Mouse (Mus musculus) spleen, adult 2 months (tissue): Measurements from ENCODE around the gene Nr5a2. TPM values are rescaled to one million over a fixed set of nuclear protein-coding genes. Genes with fewer than 3 reads are reported as not detected.

Source experiments
- DNase-seq, 2 experiments: peaks; one replicate each; pipeline versions ENCODE4 v3.0.0 to v3.0.0-alpha.2; 2012 to 2021; ENCODE audit warnings: low spot score in 2 of 2, low read depth in 1 of 2
- H3K27ac ChIP-seq: fragments of 200-500 bp; 2 replicates; pipeline ENCODE4 v1.5.1; 2012; ENCODE audit warnings: low read length, inconsistent platforms; ENCODE audit not compliant: insufficient read depth
- H3K27me3 ChIP-seq: fragments of 200-500 bp; 2 replicates; pipeline ENCODE4 v1.6.1; 2012; ENCODE audit warnings: mild to moderate bottlenecking, moderate library complexity, low read length, inconsistent platforms; ENCODE audit not compliant: control insufficient read depth, insufficient read depth
- H3K36me3 ChIP-seq: fragments of 200-500 bp; 2 replicates; pipeline ENCODE4 v1.6.1; 2012; ENCODE audit warnings: mild to moderate bottlenecking, low read length, inconsistent platforms; ENCODE audit not compliant: control insufficient read depth, insufficient read depth
- H3K4me1 ChIP-seq: fragments of 200-500 bp; 2 replicates; pipeline ENCODE4 v1.6.1; 2011; ENCODE audit warnings: inconsistent platforms; ENCODE audit not compliant: control insufficient read depth, insufficient read depth, insufficient read length
- H3K4me3 ChIP-seq: fragments of 200-500 bp; 2 replicates; pipeline ENCODE4 v1.5.1; 2011; ENCODE audit warnings: mild to moderate bottlenecking, inconsistent platforms; ENCODE audit not compliant: insufficient read depth, insufficient read length; ENCODE audit errors: extremely low read depth
- CTCF ChIP-seq: fragments of 200-500 bp; IDR thresholded peaks from 2 replicates; pipeline ENCODE4 v1.5.1; 2011; ENCODE audit warnings: mild to moderate bottlenecking, inconsistent platforms; ENCODE audit not compliant: insufficient read depth, insufficient read length, insufficient replicate concordance; ENCODE audit errors: extremely low read depth
- POLR2A ChIP-seq: fragments of 200-500 bp; IDR thresholded peaks from 2 replicates; pipeline ENCODE4 v1.6.1; 2011; ENCODE audit warnings: low read depth, low read length, inconsistent platforms
- WGBS: fragments of 180-500 bp; shearing (Covaris S2); methylation state at CpG from one replicate; pipeline ENCODE4 v1.1.7; 2018; 5-methylcytosine and 5-hydroxymethylcytosine counted together
- polyA plus RNA-seq: library from polyadenylated mRNA; depleted of rRNA; stranded (reverse); fragments of >200 nt; gene quantifications from 2 replicates; pipeline ENCODE4 v1.2.3, GENCODE M21; 2012

Nr5a2 gene
- polyA plus RNA-seq, 1 experiment: 0.22 TPM

DNA sequence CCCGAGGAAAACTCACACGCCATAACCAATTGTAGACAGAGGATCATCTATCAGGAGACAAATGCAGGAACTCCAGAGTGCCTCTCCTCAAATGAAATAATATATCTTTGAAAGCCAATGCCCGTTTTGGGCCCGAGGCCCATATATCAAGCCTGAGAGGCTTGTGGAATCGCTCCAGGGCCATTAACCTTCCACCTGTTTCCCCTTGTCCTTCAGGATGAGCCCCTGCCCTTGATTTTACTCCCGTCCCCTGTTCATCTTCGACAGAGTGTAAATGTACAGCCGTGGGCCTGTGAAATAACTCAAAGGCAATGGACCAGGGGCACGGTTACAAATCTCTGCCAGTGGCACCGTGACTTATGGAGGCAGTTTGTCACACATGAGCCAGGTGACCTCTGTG, 48.3 kb downstream of the Nr5a2 start:
- no peaks in the 10 kb centered on the region for H3K36me3 ChIP-seq
- no peaks in the 10 kb centered on the region for H3K4me1 ChIP-seq
- no peak overlapping the region for H3K4me3 ChIP-seq
- no peaks in the 10 kb centered on the region; the same call in 1 of the 2 replicates for H3K27me3 ChIP-seq
- no peak overlapping the region for H3K27ac ChIP-seq
- 87% methylated on average over 10 of the region's 10 CpGs for WGBS
- TF ChIP-seq CTCF: no peak
- no peak for TF ChIP-seq POLR2A
- DNase-seq: no peak

DNA sequence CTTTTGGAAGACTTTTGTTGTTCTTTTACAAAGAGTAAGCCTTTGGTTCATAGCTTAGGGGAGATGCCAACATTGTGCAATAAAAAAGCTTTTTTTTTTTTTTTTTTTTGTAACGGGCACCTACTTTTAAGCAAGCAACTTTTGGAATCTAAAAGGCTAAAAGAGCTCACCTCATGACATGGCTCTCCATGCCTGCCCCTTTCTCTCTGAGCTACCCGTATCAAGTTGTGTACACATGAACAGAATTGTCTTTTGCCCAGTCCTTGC, 48.7 kb downstream of the Nr5a2 start:
- WGBS: 87% methylated on average over 2 of the region's 2 CpGs
- no peak for TF ChIP-seq CTCF
- no peak for TF ChIP-seq POLR2A
- Histone ChIP-seq H3K4me3 (no peak overlapping the region), H3K27ac (no peak overlapping the region), H3K4me1 (no peaks in the 10 kb centered on the region), H3K27me3 (no peaks in the 10 kb centered on the region; the same call in 1 of the 2 replicates), H3K36me3 (no peaks in the 10 kb centered on the region)
- DNase-seq: no peak

- TF ChIP-seq POLR2A: no peak
- no peak for TF ChIP-seq CTCF
- no peak overlapping the region for H3K27ac ChIP-seq
- H3K27me3 ChIP-seq: no peaks in the 10 kb centered on the region; the same call in 1 of the 2 replicates
- H3K4me3 ChIP-seq: no peak overlapping the region
- no peaks in the 10 kb centered on the region for H3K4me1 ChIP-seq
- 88% methylated on average over 12 of the region's 12 CpGs for WGBS
- no peaks in the 10 kb centered on the region for H3K36me3 ChIP-seq
- no peak for DNase-seq
Measured at GRCm38 (mm10) chr1:136910741-136911593, 49.3 kb downstream of the Nr5a2 start.

DNA sequence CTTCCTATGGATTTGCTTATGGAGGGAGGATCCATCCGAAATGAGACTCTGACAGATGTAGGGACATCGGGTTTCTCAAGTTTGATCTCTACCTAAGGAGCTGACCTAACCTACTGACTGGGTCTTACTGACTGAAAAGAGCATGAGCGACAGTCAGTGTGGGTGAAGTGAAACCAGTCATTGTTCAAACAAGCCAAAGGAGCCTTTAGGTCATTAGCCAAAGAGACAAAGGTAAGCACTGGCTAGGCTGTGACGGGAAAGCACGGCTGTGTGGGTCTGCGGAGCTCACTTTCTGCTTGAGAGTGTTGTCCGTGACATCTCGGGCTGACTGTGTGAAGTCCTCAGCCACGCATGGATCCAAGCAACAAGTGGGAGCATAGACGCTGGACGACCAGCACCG, 50.1 kb downstream of the Nr5a2 start:
- TF ChIP-seq POLR2A (no peak), CTCF (no peak)
- no peak overlapping the region for H3K4me3 ChIP-seq
- H3K36me3 ChIP-seq: no peaks in the 10 kb centered on the region
- DNase-seq: no peak
- no peak overlapping the region for H3K27ac ChIP-seq
- 91% methylated on average over 12 of the region's 12 CpGs for WGBS
- H3K27me3 ChIP-seq: no peaks in the 10 kb centered on the region; the same call in 1 of the 2 replicates
- no peaks in the 10 kb centered on the region for H3K4me1 ChIP-seq

DNA sequence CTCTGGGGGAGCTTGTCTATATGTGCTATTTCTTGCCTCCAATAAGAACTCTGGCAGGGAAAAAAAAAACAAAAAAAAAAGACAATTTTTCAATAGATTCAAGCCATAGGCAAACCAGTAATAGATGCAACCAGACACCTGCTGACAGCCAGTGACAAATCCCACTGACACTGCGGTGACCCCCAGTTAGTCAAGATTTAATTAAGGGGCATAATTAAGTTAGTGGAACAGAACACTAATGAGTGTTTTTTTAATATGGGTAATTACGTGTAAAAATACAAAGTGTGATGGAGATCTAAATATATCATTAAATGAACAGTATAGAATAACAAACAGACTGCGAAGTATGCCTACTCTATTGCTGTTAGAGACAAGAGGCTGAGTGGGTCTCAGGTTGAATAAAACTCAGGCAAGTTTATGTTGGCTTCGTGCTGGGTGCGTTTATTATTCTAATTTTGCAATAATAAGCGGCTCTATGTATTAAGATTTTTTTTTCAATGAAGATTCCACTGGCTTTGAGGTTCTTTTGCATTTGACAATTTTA, 50.7 kb downstream of the Nr5a2 start:
- 92% methylated on average over 6 of the region's 6 CpGs for WGBS
- Histone ChIP-seq H3K27ac (no peak overlapping the region), H3K4me1 (no peaks in the 10 kb centered on the region), H3K27me3 (no peaks in the 10 kb centered on the region; the same call in 1 of the 2 replicates), H3K36me3 (no peaks in the 10 kb centered on the region), H3K4me3 (no peak overlapping the region)
- no peak for DNase-seq
- no peak for TF ChIP-seq CTCF
- TF ChIP-seq POLR2A: no peak

DNA sequence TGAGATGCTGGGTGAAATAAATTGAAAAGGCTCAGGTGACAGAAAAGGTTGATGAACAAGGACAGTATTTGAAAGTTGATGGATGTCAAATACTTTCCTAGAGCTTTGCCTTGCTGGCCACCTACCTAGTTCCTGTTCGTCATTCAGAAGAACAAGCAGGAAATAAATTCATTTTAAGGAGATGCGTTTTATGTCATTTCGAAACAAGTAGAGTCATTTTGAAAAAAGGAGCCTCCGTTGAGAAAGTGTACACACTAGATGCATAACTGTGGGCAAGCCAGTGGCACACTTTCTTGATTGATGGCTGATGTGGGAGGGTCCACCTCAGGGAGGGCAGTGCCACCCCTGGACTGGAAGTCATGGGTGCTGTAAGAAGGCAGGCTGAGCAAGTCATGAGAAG, 62.1 kb downstream of the Nr5a2 start:
- no peak for DNase-seq
- H3K27ac ChIP-seq: no peak overlapping the region
- no peak for TF ChIP-seq POLR2A
- no peak for TF ChIP-seq CTCF
- no peak overlapping the region for H3K4me3 ChIP-seq
- H3K4me1 ChIP-seq: no peaks in the 10 kb centered on the region
- WGBS: 79% methylated on average over 4 of the region's 4 CpGs
- no peaks in the 10 kb centered on the region for H3K27me3 ChIP-seq
- H3K36me3 ChIP-seq: no peaks in the 10 kb centered on the region

- Histone ChIP-seq H3K4me1 (no peaks in the 10 kb centered on the region), H3K4me3 (no peak overlapping the region), H3K27ac (no peak overlapping the region), H3K27me3 (no peaks in the 10 kb centered on the region), H3K36me3 (no peaks in the 10 kb centered on the region)
- DNase-seq: no peak
- 66% methylated on average over 6 of the region's 6 CpGs for WGBS
- TF ChIP-seq POLR2A (no peak), CTCF (no peak)
Measured at GRCm38 (mm10) chr1:136896351-136896750, 63.9 kb downstream of the Nr5a2 start.
